Mouse (Mus musculus): ENCODE measurements around the gene Myocd. TPM values are rescaled to one million over a fixed set of nuclear protein-coding genes. Genes with fewer than 3 reads are reported as not detected.

Myocd gene
- polyA plus RNA-seq (2017; shearing (Covaris generic)) = under 1 TPM in 1 of 3 experiments, not detected in 2; 0.09 TPM

GRCm38 (mm10) chr11:65269851-65270473 lies at the start of gene Myocd:
Gene Myocd (minus strand): TSS chr11:65269989.
- no peak for ATAC-seq

GRCm38 (mm10) chr11:65303824-65304223 lies 34.0 kb upstream of the Myocd start:
- ATAC-seq = no peak

- ATAC-seq = no peak
These were observed 24.5 kb upstream of the Myocd start for GRCm38 (mm10) chr11:65294128-65294833.

- ATAC-seq = no peak
These were observed 23.2 kb upstream of the Myocd start for GRCm38 (mm10) chr11:65292994-65293393.

- ATAC-seq = no peak
These were observed 17.9 kb upstream of the Myocd start for GRCm38 (mm10) chr11:65287706-65288105.

GRCm38 (mm10) chr11:65286211-65286610 lies 16.4 kb upstream of the Myocd start:
- ATAC-seq = no peak

GRCm38 (mm10) chr11:65275441-65275840 lies 5.7 kb upstream of the Myocd start:
- no peak for ATAC-seq

- no peak for ATAC-seq
These were observed 1.2 kb upstream of the Myocd start for GRCm38 (mm10) chr11:65271000-65271399.

GRCm38 (mm10) chr11:65268310-65268709 lies 1.5 kb downstream of the Myocd start:
- ATAC-seq = no peak

- no peak for ATAC-seq
These were observed 6.3 kb downstream of the Myocd start for GRCm38 (mm10) chr11:65263466-65263865.

- no peak for ATAC-seq
These were observed 10.8 kb downstream of the Myocd start for GRCm38 (mm10) chr11:65258997-65259396.

GRCm38 (mm10) chr11:65256143-65256542 lies 13.6 kb downstream of the Myocd start:
- no peak for ATAC-seq

- ATAC-seq = no peak
These were observed 14.2 kb downstream of the Myocd start for GRCm38 (mm10) chr11:65255564-65255963.

GRCm38 (mm10) chr11:65250366-65250765 lies 19.4 kb downstream of the Myocd start:
- ATAC-seq = no peak

- no peak for ATAC-seq
These were observed 23.3 kb downstream of the Myocd start for GRCm38 (mm10) chr11:65246301-65247054.

- no peak for ATAC-seq
These were observed 26.2 kb downstream of the Myocd start for GRCm38 (mm10) chr11:65243593-65243992.

GRCm38 (mm10) chr11:65240521-65240920 lies 29.3 kb downstream of the Myocd start:
- no peak for ATAC-seq

GRCm38 (mm10) chr11:65237896-65238295 lies 31.9 kb downstream of the Myocd start:
- no peak for ATAC-seq

GRCm38 (mm10) chr11:65236907-65237306 lies 32.9 kb downstream of the Myocd start:
- no peak for ATAC-seq

- no peak for ATAC-seq
These were observed 34.4 kb downstream of the Myocd start for GRCm38 (mm10) chr11:65235374-65235773.

GRCm38 (mm10) chr11:65231771-65232170 lies 38.0 kb downstream of the Myocd start:
- no peak for ATAC-seq

- ATAC-seq = no peak
These were observed 43.0 kb downstream of the Myocd start for GRCm38 (mm10) chr11:65226766-65227165.

- no peak for ATAC-seq
These were observed 54.7 kb downstream of the Myocd start for GRCm38 (mm10) chr11:65214954-65215629.

All from inflammation-experienced regulatory T-cells, adult 6 months (primary cell).